ENCODE assay signal across 32 mouse cellular contexts in genomic region chr1:121650071-121650470, GRCm38 (mm10).
"Had no signal": no experiment of that assay in that cellular context is flagged by ENCODE, and none has a peak within 500 bp of the region (broad histone marks: within the 10 kb centered on the region; RNA-seq: fewer than 3 reads in every experiment).

No protein-coding gene starts in this region.

- H3K9me3 ChIP-seq: limb, embryonic 10.5 days; limb, embryonic 12.5 days; limb, embryonic 13.5 days; limb, embryonic 15.5 days; liver, embryonic 13.5 days; liver, embryonic 15.5 days; lung, embryonic 15.5 days; midbrain, embryonic 12.5 days; midbrain, embryonic 13.5 days; midbrain, embryonic 15.5 days; neural tube, embryonic 12.5 days had no signal

- H3K27me3 ChIP-seq: limb, embryonic 12.5 days; limb, embryonic 13.5 days; limb, embryonic 15.5 days; liver, embryonic 12.5 days; liver, embryonic 13.5 days; liver, embryonic 15.5 days; lung, embryonic 15.5 days; megakaryocyte, embryonic 14.5 days; midbrain, embryonic 12.5 days; midbrain, embryonic 13.5 days; midbrain, embryonic 15.5 days; neural tube, embryonic 12.5 days had no signal

- DNase-seq: left cerebral cortex, postnatal 4 days; liver; liver, embryonic 13.5 days; liver, postnatal 0 days; lung, adult 18-20 months; lung, adult 2 months; lung, embryonic 14.5 days; lung, postnatal 10 days; lung, postnatal 14 days; lung, postnatal 36 days; lung, postnatal 4 days; midbrain, embryonic 14.5 days had no signal

- H3K4me2 ChIP-seq: limb, embryonic 12.5 days; limb, embryonic 13.5 days; limb, embryonic 15.5 days; liver, embryonic 11.5 days; liver, embryonic 12.5 days; liver, embryonic 13.5 days; liver, embryonic 15.5 days; lung, embryonic 14.5 days; lung, embryonic 15.5 days; midbrain, embryonic 11.5 days; midbrain, embryonic 12.5 days; midbrain, embryonic 13.5 days; midbrain, embryonic 15.5 days; neural tube, embryonic 12.5 days had no signal

- H3K36me3 ChIP-seq: limb, embryonic 10.5 days; limb, embryonic 12.5 days; limb, embryonic 13.5 days; limb, embryonic 15.5 days; liver, embryonic 12.5 days; liver, embryonic 13.5 days; liver, embryonic 15.5 days; lung, embryonic 15.5 days; midbrain, embryonic 10.5 days; midbrain, embryonic 12.5 days; midbrain, embryonic 13.5 days; midbrain, embryonic 15.5 days; neural tube, embryonic 12.5 days had no signal

- H3K9ac ChIP-seq: limb, embryonic 12.5 days; limb, embryonic 13.5 days; limb, embryonic 15.5 days; liver, embryonic 12.5 days; liver, embryonic 13.5 days; liver, embryonic 14.5 days; liver, embryonic 15.5 days; liver, postnatal 0 days; lung, embryonic 14.5 days; lung, embryonic 15.5 days; midbrain, embryonic 12.5 days; midbrain, embryonic 13.5 days; midbrain, embryonic 15.5 days; neural tube, embryonic 12.5 days had no signal

- ATAC-seq: liver, embryonic 12.5 days; liver, postnatal 0 days; lung, postnatal 0 days; midbrain, embryonic 13.5 days; midbrain, embryonic 15.5 days; midbrain, embryonic 16.5 days had no signal

- H3K27ac ChIP-seq: limb, embryonic 10.5 days; limb, embryonic 12.5 days; limb, embryonic 13.5 days; limb, embryonic 15.5 days; liver, embryonic 12.5 days; liver, embryonic 13.5 days; liver, embryonic 14.5 days; liver, embryonic 15.5 days; lung, embryonic 15.5 days; macrophage; midbrain, embryonic 10.5 days; midbrain, embryonic 12.5 days; midbrain, embryonic 13.5 days; midbrain, embryonic 15.5 days; neural tube, embryonic 12.5 days had no signal

- H3K4me3 ChIP-seq: limb, embryonic 10.5 days; limb, embryonic 12.5 days; limb, embryonic 13.5 days; limb, embryonic 15.5 days; liver, embryonic 12.5 days; liver, embryonic 13.5 days; liver, embryonic 15.5 days; lung, embryonic 15.5 days; megakaryocyte, embryonic 14.5 days; midbrain, embryonic 10.5 days; midbrain, embryonic 12.5 days; midbrain, embryonic 13.5 days; midbrain, embryonic 15.5 days; myocyte; neural tube, embryonic 12.5 days had no signal

- H3K4me1 ChIP-seq: limb, embryonic 10.5 days; limb, embryonic 12.5 days; limb, embryonic 13.5 days; limb, embryonic 15.5 days; liver, embryonic 12.5 days; liver, embryonic 13.5 days; liver, embryonic 15.5 days; lung, embryonic 15.5 days; megakaryocyte, embryonic 14.5 days; midbrain, embryonic 10.5 days; midbrain, embryonic 12.5 days; midbrain, embryonic 13.5 days; midbrain, embryonic 15.5 days; neural tube, embryonic 12.5 days had no signal
